Mouse (Mus musculus): Measurements from ENCODE around the gene Myo1c. TPM values are rescaled to one million over a fixed set of nuclear protein-coding genes. Genes with fewer than 3 reads are reported as not detected.

The Myo1c gene
- polyA plus RNA-seq, 1 experiment from 2014 or later, result 13.8 TPM

- Histone ChIP-seq H3K4me1 (ENCODE audit: control insufficient read depth, insufficient read depth, low read length) (peaks cover 20% of the 10 kb centered on the region), H3K36me3 (ENCODE audit: control insufficient read depth, insufficient read depth, low read length) (no peaks in the 10 kb centered on the region), H3K27ac (ENCODE audit: low read depth, low read length) (no peak overlapping the region), H3K27me3 (ENCODE audit: control insufficient read depth, insufficient read depth, low read length) (peaks cover 18% of the 10 kb centered on the region), H3K9ac (ENCODE audit: low read length) (no peak overlapping the region), H3K4me3 (ENCODE audit: low read depth, low read length) (peak overlapping the region; percentile 58), H3K4me2 (ENCODE audit: low read depth) (peak overlapping the region; percentile 86), H3K9me3 (ENCODE audit: control insufficient read depth, low read length) (no peaks in the 10 kb centered on the region)
- 17% methylated on average over 20 of the region's 20 CpGs for WGBS
- ATAC-seq (ENCODE audit: insufficient read depth, low FRiP score, low TSS enrichment) (no peak), DNase-seq (ENCODE audit: low spot score) (no peak)
Observed at GRCm38 (mm10) chr11:75652222-75652941, 2.1 kb downstream of the Myo1c start.

GRCm38 (mm10) chr11:75652942-75653684 lies 2.8 kb downstream of the Myo1c start:
- DNase-seq (ENCODE audit: low spot score) (no peak), ATAC-seq (ENCODE audit: insufficient read depth, low FRiP score, low TSS enrichment) (no peak)
- Histone ChIP-seq H3K9ac (ENCODE audit: low read length) (no peak overlapping the region), H3K4me3 (ENCODE audit: low read depth, low read length) (peak overlapping the region; percentile 35), H3K9me3 (ENCODE audit: control insufficient read depth, low read length) (no peaks in the 10 kb centered on the region), H3K27ac (ENCODE audit: low read depth, low read length) (no peak overlapping the region), H3K27me3 (ENCODE audit: control insufficient read depth, insufficient read depth, low read length) (peaks cover 18% of the 10 kb centered on the region), H3K4me2 (ENCODE audit: low read depth) (peak overlapping the region; percentile 60), H3K4me1 (ENCODE audit: control insufficient read depth, insufficient read depth, low read length) (peaks cover 20% of the 10 kb centered on the region), H3K36me3 (ENCODE audit: control insufficient read depth, insufficient read depth, low read length) (no peaks in the 10 kb centered on the region)
- 26% methylated on average over 14 of the region's 14 CpGs for WGBS

- DNase-seq (ENCODE audit: low spot score) (peak; percentile 88), ATAC-seq (ENCODE audit: insufficient read depth, low FRiP score, low TSS enrichment) (peak; percentile 64; the same call in 1 of the 2 replicates)
- Histone ChIP-seq H3K27ac (ENCODE audit: low read depth, low read length) (no peak overlapping the region), H3K9ac (ENCODE audit: low read length) (peak overlapping the region; percentile 44), H3K4me2 (ENCODE audit: low read depth) (peak overlapping the region; percentile 60), H3K4me1 (ENCODE audit: control insufficient read depth, insufficient read depth, low read length) (peaks cover 20% of the 10 kb centered on the region), H3K9me3 (ENCODE audit: control insufficient read depth, low read length) (no peaks in the 10 kb centered on the region), H3K4me3 (ENCODE audit: low read depth, low read length) (peak overlapping the region; percentile 35), H3K27me3 (ENCODE audit: control insufficient read depth, insufficient read depth, low read length) (peaks cover 18% of the 10 kb centered on the region), H3K36me3 (ENCODE audit: control insufficient read depth, insufficient read depth, low read length) (no peaks in the 10 kb centered on the region)
- 2% methylated on average over 44 of the region's 45 CpGs for WGBS
Observed at GRCm38 (mm10) chr11:75653781-75654470, 3.6 kb downstream of the Myo1c start.

GRCm38 (mm10) chr11:75654471-75655390 lies 4.4 kb downstream of the Myo1c start:
- WGBS, result 41% methylated on average over 25 of the region's 25 CpGs
- Histone ChIP-seq H3K36me3 (ENCODE audit: control insufficient read depth, insufficient read depth, low read length) (no peaks in the 10 kb centered on the region), H3K4me2 (ENCODE audit: low read depth) (peak overlapping the region; percentile 60), H3K4me1 (ENCODE audit: control insufficient read depth, insufficient read depth, low read length) (peaks cover 20% of the 10 kb centered on the region), H3K9ac (ENCODE audit: low read length) (peak overlapping the region; percentile 3), H3K27ac (ENCODE audit: low read depth, low read length) (no peak overlapping the region), H3K9me3 (ENCODE audit: control insufficient read depth, low read length) (no peaks in the 10 kb centered on the region), H3K27me3 (ENCODE audit: control insufficient read depth, insufficient read depth, low read length) (peaks cover 18% of the 10 kb centered on the region), H3K4me3 (ENCODE audit: low read depth, low read length) (peak overlapping the region; percentile 35)
- ATAC-seq (ENCODE audit: insufficient read depth, low FRiP score, low TSS enrichment) (no peak), DNase-seq (ENCODE audit: low spot score) (no peak)

GRCm38 (mm10) chr11:75655621-75656545 lies 5.6 kb downstream of the Myo1c start:
- H3K27me3 ChIP-seq (ENCODE audit: control insufficient read depth, insufficient read depth, low read length), result peaks cover 18% of the 10 kb centered on the region
- peak; percentile 3; the same call in 1 of the 2 replicates for ATAC-seq (ENCODE audit: insufficient read depth, low FRiP score, low TSS enrichment)
- 3% methylated on average over 70 of the region's 78 CpGs for WGBS

GRCm38 (mm10) chr11:75656621-75657590 lies 6.6 kb downstream of the Myo1c start:
- no peaks in the 10 kb centered on the region for H3K9me3 ChIP-seq (ENCODE audit: control insufficient read depth, low read length)
- 61% methylated on average over 20 of the region's 20 CpGs for WGBS
- no peaks in the 10 kb centered on the region; the same call in 1 of the 2 replicates for H3K36me3 ChIP-seq (ENCODE audit: control insufficient read depth, insufficient read depth, low read length)
- H3K4me2 ChIP-seq (ENCODE audit: low read depth), result peak overlapping the region; percentile 76
- no peak for ATAC-seq (ENCODE audit: insufficient read depth, low FRiP score, low TSS enrichment)
- H3K27me3 ChIP-seq (ENCODE audit: control insufficient read depth, insufficient read depth, low read length), result peaks cover 18% of the 10 kb centered on the region
- H3K9ac ChIP-seq (ENCODE audit: low read length), result peak overlapping the region; percentile 75; the same call in 1 of the 2 replicates
- H3K4me3 ChIP-seq (ENCODE audit: low read depth, low read length), result peak overlapping the region; percentile 51; the same call in 1 of the 2 replicates
- H3K27ac ChIP-seq (ENCODE audit: low read depth, low read length), result no peak overlapping the region
- DNase-seq (ENCODE audit: low spot score), result no peak
- peaks cover 20% of the 10 kb centered on the region for H3K4me1 ChIP-seq (ENCODE audit: control insufficient read depth, insufficient read depth, low read length)

More at GRCm38 (mm10) chr11:75655621-75656545, 5.6 kb downstream of the Myo1c start:
- Histone ChIP-seq H3K4me1 (ENCODE audit: control insufficient read depth, insufficient read depth, low read length) (peaks cover 20% of the 10 kb centered on the region), H3K9ac (ENCODE audit: low read length) (peak overlapping the region; percentile 75), H3K36me3 (ENCODE audit: control insufficient read depth, insufficient read depth, low read length) (no peaks in the 10 kb centered on the region; the same call in 1 of the 2 replicates), H3K4me3 (ENCODE audit: low read depth, low read length) (peak overlapping the region; percentile 51), H3K27ac (ENCODE audit: low read depth, low read length) (0 out of 2 replicates have a peak overlapping the region, but pooled peaks have one; percentile 1), H3K9me3 (ENCODE audit: control insufficient read depth, low read length) (no peaks in the 10 kb centered on the region), H3K4me2 (ENCODE audit: low read depth) (peak overlapping the region; percentile 76)
- DNase-seq (ENCODE audit: low spot score), result peak; percentile 65

- no peak for DNase-seq (ENCODE audit: low spot score)
- Histone ChIP-seq H3K4me3 (ENCODE audit: low read depth, low read length) (no peak overlapping the region), H3K9ac (ENCODE audit: low read length) (no peak overlapping the region), H3K9me3 (ENCODE audit: control insufficient read depth, low read length) (no peaks in the 10 kb centered on the region), H3K27ac (ENCODE audit: low read depth, low read length) (no peak overlapping the region), H3K4me1 (ENCODE audit: control insufficient read depth, insufficient read depth, low read length) (peaks cover 20% of the 10 kb centered on the region), H3K4me2 (ENCODE audit: low read depth) (no peak overlapping the region), H3K27me3 (ENCODE audit: control insufficient read depth, insufficient read depth, low read length) (peaks cover 13% of the 10 kb centered on the region), H3K36me3 (ENCODE audit: control insufficient read depth, insufficient read depth, low read length) (no peaks in the 10 kb centered on the region; the same call in 1 of the 2 replicates)
- no peak for ATAC-seq (ENCODE audit: insufficient read depth, low FRiP score, low TSS enrichment)
Observed at GRCm38 (mm10) chr11:75657841-75658240, 7.5 kb downstream of the Myo1c start.
